Mouse (Mus musculus): ENCODE results near the gene Cnrip1.

DNA sequence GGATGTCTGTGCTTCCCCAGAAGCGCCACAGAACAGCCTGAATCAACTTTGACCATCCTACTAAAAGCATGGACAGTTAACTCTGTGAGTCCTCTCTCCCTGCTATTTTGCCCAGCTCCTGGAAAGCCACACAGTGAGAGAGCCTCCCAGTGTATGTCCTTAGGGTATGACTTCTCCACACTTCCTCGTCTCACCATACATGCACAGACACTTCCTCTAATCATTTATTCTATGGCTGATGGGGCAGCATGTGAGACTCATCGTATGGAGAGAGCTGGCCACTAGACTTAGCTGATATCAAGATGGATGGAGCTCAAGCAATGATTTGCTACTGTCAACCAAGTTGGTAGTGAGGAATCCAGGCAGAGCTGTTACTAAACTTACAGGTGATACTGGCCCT lies 27.4 kb upstream of the Cnrip1 start:
- TF ChIP-seq CTCF (IDR thresholded peaks at IDR 0.05; ENCODE audit: control insufficient read depth, insufficient read depth, insufficient read length), result no peak
- no peak for TF ChIP-seq MYOG (IDR thresholded peaks at IDR 0.05; ENCODE audit: control insufficient read depth, extremely low read depth, insufficient read length)
- no peak for TF ChIP-seq USF1 (IDR thresholded peaks at IDR 0.05; ENCODE audit: low read depth)
- TF ChIP-seq MYOD1 (IDR thresholded peaks at IDR 0.05; ENCODE audit: control insufficient read depth, insufficient read length, low read depth), result no peak
- no peak for TF ChIP-seq CEBPB (IDR thresholded peaks at IDR 0.05; ENCODE audit: low read depth)
- no peak for TF ChIP-seq MAX (IDR thresholded peaks at IDR 0.05)
- TF ChIP-seq FOSL1 (IDR thresholded peaks at IDR 0.05; ENCODE audit: insufficient read depth, low read length, poor library complexity, severe bottlenecking), result no peak
